8 mouse cellular contexts compared by ENCODE assay signal in the genomic region with DNA sequence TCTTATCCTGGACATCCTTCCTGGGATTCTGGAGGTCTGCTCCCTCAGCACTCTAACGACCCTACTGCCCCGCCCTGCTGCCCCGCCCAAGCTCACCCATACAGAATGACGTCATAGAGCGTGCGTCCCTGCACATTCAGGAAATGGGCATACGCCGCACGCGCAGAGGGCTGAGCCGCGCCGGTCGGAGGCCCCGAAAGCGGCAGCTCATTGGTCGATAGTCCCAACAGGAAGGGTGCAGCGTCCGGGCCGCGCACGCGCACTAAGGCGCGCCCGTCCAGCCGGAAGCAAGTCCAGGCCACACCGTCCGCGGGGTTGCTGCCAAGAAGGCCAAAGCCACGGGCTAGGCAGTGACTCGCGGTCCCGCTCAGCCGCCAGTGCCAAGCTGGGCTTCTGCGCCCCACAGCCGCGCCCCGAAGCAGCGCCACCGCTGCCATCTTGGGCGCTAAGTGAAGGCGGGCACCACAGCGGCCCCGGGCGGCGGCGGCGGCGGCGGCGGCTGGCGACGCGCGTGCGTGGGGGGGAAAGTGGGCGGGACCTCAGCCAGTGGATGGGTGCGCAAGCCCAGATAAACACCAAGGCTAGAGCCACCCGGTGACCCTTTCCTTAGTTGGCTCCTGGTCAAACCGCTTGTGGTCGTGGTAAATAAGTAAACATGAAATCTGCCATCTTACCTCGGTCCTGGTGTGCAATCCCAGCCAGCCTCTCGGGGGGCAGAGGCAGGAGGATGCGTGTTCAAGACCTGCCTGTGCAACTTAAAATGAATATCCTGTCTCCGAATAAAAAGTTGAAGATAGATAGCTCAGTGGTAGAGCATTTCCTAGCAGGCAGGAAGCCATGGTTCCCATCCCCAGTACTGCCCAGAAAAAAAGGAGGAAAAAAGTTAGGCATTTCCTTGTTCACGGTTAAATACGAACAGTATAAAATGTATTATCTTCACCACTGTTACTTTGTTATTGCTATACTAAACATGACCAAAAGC. TPM values are rescaled to one million over a fixed set of nuclear protein-coding genes. Genes with fewer than 3 reads are reported as not detected.
A peak's percentile ranks its signal among the peaks of the same experiment; 100 is the strongest.
DNase-seq lines count a peak whose midpoint lies in the region; ATAC-seq and TF ChIP-seq lines count a peak whose summit lies in the region.

Gene Iba57 (minus strand): TSS at position 485 of the 982 bp plus-strand sequence.

- no peaks in the 10 kb centered on the region for H3K9me3 ChIP-seq in G1E (replicated peaks)
- H3K9me3 ChIP-seq in forebrain, postnatal 0 days (ENCODE audit: low read length) = no peaks in the 10 kb centered on the region
- H3K9me3 ChIP-seq in lung, embryonic 16.5 days (ENCODE audit: control insufficient read depth, low read length) = no peaks in the 10 kb centered on the region

- H3K4me3 ChIP-seq in G1E (ENCODE audit: low read depth, low read length) = peak within 1 kb of the TSS; percentile 84
- H3K4me3 ChIP-seq in forebrain, postnatal 0 days (ENCODE audit: low read depth, low read length) = peak within 1 kb of the TSS; percentile 58
- H3K4me3 ChIP-seq in lung, embryonic 16.5 days (ENCODE audit: low read length) = peak within 1 kb of the TSS; percentile 84

- H3K27me3 ChIP-seq in G1E (ENCODE audit: insufficient read depth, low read length) = no peaks in the 10 kb centered on the region
- no peaks in the 10 kb centered on the region for H3K27me3 ChIP-seq in forebrain, postnatal 0 days (ENCODE audit: insufficient read depth, low read length)
- no peaks in the 10 kb centered on the region for H3K27me3 ChIP-seq in lung, embryonic 16.5 days (ENCODE audit: control insufficient read depth, insufficient read depth, low read depth, low read length)

- H3K4me2 ChIP-seq in forebrain, postnatal 0 days (ENCODE audit: low read depth) = peak within 1 kb of the TSS; percentile 64
- H3K4me2 ChIP-seq in lung, embryonic 16.5 days (ENCODE audit: low read depth, low read length) = peak within 1 kb of the TSS; percentile 82

- peak within 1 kb of the TSS; percentile 87 for H3K9ac ChIP-seq in forebrain, postnatal 0 days
- peak within 1 kb of the TSS; percentile 97 for H3K9ac ChIP-seq in lung, embryonic 16.5 days (ENCODE audit: low read length)

- peaks cover 37% of the 10 kb centered on the region for H3K36me3 ChIP-seq in G1E (replicated peaks)
- H3K36me3 ChIP-seq in forebrain, postnatal 0 days (ENCODE audit: insufficient read depth) = no peaks in the 10 kb centered on the region
- H3K36me3 ChIP-seq in lung, embryonic 16.5 days (ENCODE audit: control insufficient read depth, insufficient read depth, low read length) = no peaks in the 10 kb centered on the region

- H3K4me1 ChIP-seq in G1E (ENCODE audit: insufficient read depth, low read depth, low read length) = peaks cover 65% of the 10 kb centered on the region
- peaks cover 16% of the 10 kb centered on the region for H3K4me1 ChIP-seq in forebrain, postnatal 0 days (ENCODE audit: insufficient read depth)
- H3K4me1 ChIP-seq in lung, embryonic 16.5 days (replicated peaks; ENCODE audit: control insufficient read depth, insufficient read depth, low read length) = peaks cover 10% of the 10 kb centered on the region

- peak; percentile 85 for ATAC-seq in G1E (ENCODE audit: extremely low read depth, insufficient number of reproducible peaks, low FRiP score, poor library complexity, severe bottlenecking)
- ATAC-seq in forebrain, postnatal 0 days = peak; percentile 99
- ATAC-seq in hematopoietic stem cell, adult 5-6 weeks (replicated peaks in 1 of 2; ENCODE audit: insufficient read depth in 1 of 2, low FRiP score in 2 of 2, low TSS enrichment in 1 of 2, low read depth in 1 of 2, poor library complexity in 2 of 2, severe bottlenecking in 2 of 2) = peak; percentile 95 to 97
- ATAC-seq in lung, embryonic 16.5 days (ENCODE audit: low read depth) = peak; percentile 99

- H3K27ac ChIP-seq in forebrain, postnatal 0 days (ENCODE audit: low read depth, low read length) = peak within 1 kb of the TSS; percentile 99
- peak within 1 kb of the TSS; percentile 100 for H3K27ac ChIP-seq in lung, embryonic 16.5 days (ENCODE audit: low read length)

- TF ChIP-seq CTCF in G1E (IDR thresholded peaks at IDR 0.05; ENCODE audit: low read depth, low read length) = no peak
- TF ChIP-seq CTCF in forebrain, postnatal 0 days (IDR thresholded peaks at IDR 0.05; ENCODE audit: low read depth) = peak; percentile 64

- 3% methylated on average over 67 of the region's 68 CpGs for WGBS in forebrain, postnatal 0 days
- 2% methylated on average over 66 of the region's 68 CpGs for WGBS in lung, embryonic 16.5 days

- peak; percentile 98 for DNase-seq in G1E (ENCODE audit: low spot score)
- peak; percentile 99 for DNase-seq in cerebellum, adult 18-20 months
- peak; percentile 98 for DNase-seq in forebrain, postnatal 0 days
- peak; percentile 97 for DNase-seq in layer of hippocampus, adult 9-10 months (ENCODE audit: low spot score)
- peak; percentile 95 for DNase-seq in ovary, postnatal 10 days (ENCODE audit: low spot score)
- peak; percentile 94 to 98 for DNase-seq in thymus, postnatal 10 days (ENCODE audit: low spot score in 2 of 2)

RNA-seq across cellular contexts. Expression of gene Iba57, which starts in this region (rescaled TPM):
- total RNA-seq in G1E (2014; fragmentation: Nextera tagmentation) (3.0 and 4.9 TPM in 2 replicates), G1E (2017) (7.3 and 8.6 TPM in 2 replicates)
- 10.5 and 10.8 TPM in 2 replicates for polyA plus RNA-seq in G1E (2012)
- total RNA-seq in forebrain, postnatal 0 days (2014; rRNA removed) = 11.2 and 13.8 TPM in 2 replicates
- 10.8 and 11.1 TPM in 2 replicates for polyA plus RNA-seq in forebrain, postnatal 0 days (2015; fragmentation: Nextera tagmentation; extraction: Ambion mirVana)
- 5.6 and 6.1 TPM in 2 replicates for total RNA-seq in hematopoietic stem cell, adult 5-6 weeks (2017)
- 4.6 and 4.8 TPM in 2 replicates for polyA plus RNA-seq in lung, embryonic 16.5 days (2015; fragmentation: Nextera tagmentation; extraction: Ambion mirVana)

Comparison
In these comparisons a context has a peak if more than half of its experiments do, and no peak if none do; other contexts are left out.
1. Peak in every context shown above with its lines: DNase-seq, ATAC-seq, H3K4me3 ChIP-seq and H3K27ac ChIP-seq.